Mouse (Mus musculus) forebrain, embryonic 12.5 days (tissue): ENCODE data around the gene Vmac. TPM values are rescaled to one million over a fixed set of nuclear protein-coding genes. Genes with fewer than 3 reads are reported as not detected.

Experiments used
- ATAC-seq: fragments of 200-750 bp; cut with Nextera tagmentation; 2 replicates; pipeline ENCODE4 v1.8.0; 2017; ENCODE audit warnings: moderate TSS enrichment; ENCODE audit not compliant: low FRiP score
- H3K27ac ChIP-seq: fragments of 300-500 bp; sonication (generic); 2 replicates; pipeline ENCODE4 v1.5.1; 2016; ENCODE audit warnings: mild to moderate bottlenecking
- H3K27me3 ChIP-seq: fragments of 300-500 bp; sonication (generic); 2 replicates; pipeline ENCODE4 v1.6.1; 2016; ENCODE audit warnings: mild to moderate bottlenecking
- H3K36me3 ChIP-seq: fragments of 300-500 bp; sonication (generic); replicated peaks from 2 replicates; pipeline ENCODE4 v1.6.1; 2016; ENCODE audit warnings: mild to moderate bottlenecking
- H3K4me1 ChIP-seq: fragments of 300-500 bp; sonication (generic); 2 replicates; pipeline ENCODE4 v1.6.1; 2016
- H3K4me2 ChIP-seq: fragments of 300-500 bp; sonication (generic); 2 replicates; pipeline ENCODE4 v1.6.1; 2016; ENCODE audit warnings: mild to moderate bottlenecking, moderate library complexity
- H3K4me3 ChIP-seq: fragments of 300-500 bp; sonication (generic); replicated peaks from 2 replicates; pipeline ENCODE4 v1.5.1; 2016; ENCODE audit warnings: mild to moderate bottlenecking
- H3K9ac ChIP-seq: fragments of 300-500 bp; sonication (generic); 2 replicates; pipeline ENCODE4 v1.6.1; 2016; ENCODE audit warnings: mild to moderate bottlenecking
- H3K9me3 ChIP-seq: fragments of 300-500 bp; sonication (generic); 2 replicates; pipeline ENCODE4 v1.6.1; 2016
- WGBS: fragments of 180-500 bp; shearing (Covaris S2); methylation state at CpG from one replicate; pipeline ENCODE4 v1.1.7; 2016; 5-methylcytosine and 5-hydroxymethylcytosine counted together
- polyA plus RNA-seq: library from polyadenylated mRNA; unstranded; fragments of >200 nt; fragmentation: Nextera tagmentation; extraction: Ambion mirVana; gene quantifications from 2 replicates; pipeline ENCODE4 v1.2.1, GENCODE M21; 2016

Gene Vmac
- polyA plus RNA-seq = 15.3 and 15.9 TPM in 2 replicates

GRCm38 (mm10) chr17:56717363-56718058 is at the start of gene Vmac, which contains the start of gene Ndufa11:
TSS of gene Vmac (minus strand) at chr17:56718022.
TSS of gene Ndufa11 (plus strand) at chr17:56717767.
- peak within 1 kb of the TSS; percentile 91 for H3K9ac ChIP-seq
- WGBS = under 1% methylated on average over 59 of the region's 59 CpGs
- peaks cover 31% of the 10 kb centered on the region for H3K4me1 ChIP-seq
- peaks cover 29% of the 10 kb centered on the region for H3K36me3 ChIP-seq
- peak within 1 kb of the TSS; percentile 82 for H3K4me3 ChIP-seq
- peak; percentile 72 for ATAC-seq
- H3K27me3 ChIP-seq = no peaks in the 10 kb centered on the region
- peak within 1 kb of the TSS; percentile 85 for H3K27ac ChIP-seq
- H3K9me3 ChIP-seq = no peaks in the 10 kb centered on the region
- H3K4me2 ChIP-seq = peak within 1 kb of the TSS; percentile 72

GRCm38 (mm10) chr17:56766631-56767405 is 49.0 kb upstream of the Vmac start:
- Histone ChIP-seq H3K4me2 (no peak overlapping the region), H3K27ac (no peak overlapping the region), H3K36me3 (peaks cover 48% of the 10 kb centered on the region), H3K4me3 (no peak overlapping the region), H3K9me3 (no peaks in the 10 kb centered on the region), H3K9ac (no peak overlapping the region), H3K4me1 (peaks cover 18% of the 10 kb centered on the region), H3K27me3 (no peaks in the 10 kb centered on the region)
- WGBS = 95% methylated on average over 27 of the region's 27 CpGs
- no peak for ATAC-seq

- 50% methylated on average over 12 of the region's 12 CpGs for WGBS
- Histone ChIP-seq H3K4me2 (peak overlapping the region; percentile 77), H3K4me1 (peaks cover 23% of the 10 kb centered on the region), H3K36me3 (peaks cover 39% of the 10 kb centered on the region), H3K4me3 (peak overlapping the region; percentile 76), H3K9me3 (no peaks in the 10 kb centered on the region), H3K9ac (peak overlapping the region; percentile 75), H3K27ac (peak overlapping the region; percentile 96), H3K27me3 (peaks cover 12% of the 10 kb centered on the region)
- peak; percentile 12; the same call in 1 of the 2 replicates for ATAC-seq
Measured at GRCm38 (mm10) chr17:56765431-56765830, 47.6 kb upstream of the Vmac start.

- ATAC-seq = peak; percentile 79
- Histone ChIP-seq H3K27ac (peak within 1 kb of the TSS; percentile 96), H3K4me3 (peak within 1 kb of the TSS; percentile 76), H3K9me3 (no peaks in the 10 kb centered on the region), H3K4me2 (peak within 1 kb of the TSS; percentile 77), H3K4me1 (peaks cover 23% of the 10 kb centered on the region), H3K36me3 (peaks cover 33% of the 10 kb centered on the region), H3K9ac (peak within 1 kb of the TSS; percentile 75), H3K27me3 (peaks cover 19% of the 10 kb centered on the region)
- WGBS = 2% methylated on average over 58 of the region's 58 CpGs
Measured at GRCm38 (mm10) chr17:56764474-56765354, 46.9 kb upstream of the Vmac start, which contains the start of gene Dus3l. TSS of gene Dus3l (plus strand) at chr17:56764757.

- peaks cover 28% of the 10 kb centered on the region for H3K27me3 ChIP-seq
- 78% methylated on average over 8 of the region's 8 CpGs for WGBS
- peak overlapping the region; percentile 76 for H3K4me3 ChIP-seq
- peak overlapping the region; percentile 77; the same call in 1 of the 2 replicates for H3K4me2 ChIP-seq
- no peak overlapping the region for H3K27ac ChIP-seq
- peaks cover 24% of the 10 kb centered on the region for H3K36me3 ChIP-seq
- no peaks in the 10 kb centered on the region for H3K9me3 ChIP-seq
- ATAC-seq = no peak
- peaks cover 27% of the 10 kb centered on the region for H3K4me1 ChIP-seq
- no peak overlapping the region for H3K9ac ChIP-seq
Measured at GRCm38 (mm10) chr17:56763741-56764250, 46.0 kb upstream of the Vmac start.

GRCm38 (mm10) chr17:56762769-56763731 is 45.2 kb upstream of the Vmac start:
- 48% methylated on average over 27 of the region's 27 CpGs for WGBS
- Histone ChIP-seq H3K4me3 (no peak overlapping the region), H3K4me1 (peaks cover 27% of the 10 kb centered on the region), H3K27ac (peak overlapping the region; percentile 92), H3K9me3 (no peaks in the 10 kb centered on the region), H3K9ac (no peak overlapping the region), H3K4me2 (peak overlapping the region; percentile 72), H3K27me3 (peaks cover 35% of the 10 kb centered on the region), H3K36me3 (peaks cover 16% of the 10 kb centered on the region)
- no peak for ATAC-seq

GRCm38 (mm10) chr17:56761991-56762410 is 44.2 kb upstream of the Vmac start:
- Histone ChIP-seq H3K9me3 (no peaks in the 10 kb centered on the region), H3K4me1 (peaks cover 36% of the 10 kb centered on the region), H3K9ac (peak overlapping the region; percentile 64), H3K27ac (peak overlapping the region; percentile 92), H3K4me2 (peak overlapping the region; percentile 72), H3K36me3 (peaks cover 6% of the 10 kb centered on the region), H3K27me3 (peaks cover 45% of the 10 kb centered on the region), H3K4me3 (peak overlapping the region; percentile 45)
- ATAC-seq = peak; percentile 59
- WGBS = under 1% methylated on average over 28 of the region's 28 CpGs

- peaks cover 54% of the 10 kb centered on the region for H3K27me3 ChIP-seq
- no peak overlapping the region for H3K4me3 ChIP-seq
- no peak for ATAC-seq
- H3K9ac ChIP-seq = no peak overlapping the region
- no peak overlapping the region for H3K4me2 ChIP-seq
- H3K9me3 ChIP-seq = no peaks in the 10 kb centered on the region
- H3K36me3 ChIP-seq = no peaks in the 10 kb centered on the region
- 77% methylated on average over 3 of the region's 3 CpGs for WGBS
- H3K27ac ChIP-seq = no peak overlapping the region
- H3K4me1 ChIP-seq = peaks cover 39% of the 10 kb centered on the region
Measured at GRCm38 (mm10) chr17:56761077-56761476, 43.3 kb upstream of the Vmac start.

- Histone ChIP-seq H3K4me1 (peaks cover 32% of the 10 kb centered on the region), H3K27me3 (peaks cover 72% of the 10 kb centered on the region), H3K4me2 (no peak overlapping the region), H3K9ac (no peak overlapping the region), H3K27ac (no peak overlapping the region), H3K4me3 (no peak overlapping the region), H3K9me3 (no peaks in the 10 kb centered on the region), H3K36me3 (no peaks in the 10 kb centered on the region)
- ATAC-seq = no peak
- 59% methylated on average over 7 of the region's 7 CpGs for WGBS
Measured at GRCm38 (mm10) chr17:56759261-56759660, 41.4 kb upstream of the Vmac start.

- Histone ChIP-seq H3K36me3 (no peaks in the 10 kb centered on the region), H3K27me3 (peaks cover 84% of the 10 kb centered on the region), H3K27ac (no peak overlapping the region), H3K4me2 (peak overlapping the region; percentile 93), H3K9ac (no peak overlapping the region), H3K4me3 (no peak overlapping the region), H3K4me1 (peaks cover 34% of the 10 kb centered on the region), H3K9me3 (no peaks in the 10 kb centered on the region)
- 6% methylated on average over 12 of the region's 12 CpGs for WGBS
- no peak for ATAC-seq
Measured at GRCm38 (mm10) chr17:56758132-56758531, 40.3 kb upstream of the Vmac start.
